Mouse (Mus musculus) megakaryocyte, embryonic 14.5 days (primary cell): ENCODE results near the gene Gm21317. TPM values are rescaled to one million over a fixed set of nuclear protein-coding genes. Genes with fewer than 3 reads are reported as not detected.
"Not testable (repeated sequence)": the region's sequence is repeated elsewhere in the genome, so short reads cannot be mapped to it uniquely, and the experiment has no call there.

Experiments used
- H3K27me3 ChIP-seq: replicated peaks from 2 replicates; pipeline ENCODE3; 2012; ENCODE audit warnings: inconsistent platforms
- H3K36me3 ChIP-seq: replicated peaks from 2 replicates; pipeline ENCODE3; 2012; ENCODE audit warnings: low read length, inconsistent platforms, mixed read lengths
- H3K4me1 ChIP-seq: 2 replicates; pipeline ENCODE4 v1.6.1; 2012; ENCODE audit warnings: inconsistent platforms
- H3K4me3 ChIP-seq: replicated peaks from 2 replicates; pipeline ENCODE3; 2012; ENCODE audit warnings: moderate library complexity, mild to moderate bottlenecking, inconsistent platforms
- H3K9me3 ChIP-seq: 2 replicates; pipeline ENCODE4 v1.6.1; 2012; ENCODE audit warnings: inconsistent platforms
- polyA plus RNA-seq: library from polyadenylated mRNA; stranded (reverse); fragments of >175 nt; gene quantifications from 2 replicates; pipeline ENCODE4 v1.2.3, GENCODE M21; 2012; ENCODE audit warnings: low replicate concordance; ENCODE audit not compliant: insufficient read depth

Gene Gm21317
- not detected in 2 replicates for polyA plus RNA-seq

DNA sequence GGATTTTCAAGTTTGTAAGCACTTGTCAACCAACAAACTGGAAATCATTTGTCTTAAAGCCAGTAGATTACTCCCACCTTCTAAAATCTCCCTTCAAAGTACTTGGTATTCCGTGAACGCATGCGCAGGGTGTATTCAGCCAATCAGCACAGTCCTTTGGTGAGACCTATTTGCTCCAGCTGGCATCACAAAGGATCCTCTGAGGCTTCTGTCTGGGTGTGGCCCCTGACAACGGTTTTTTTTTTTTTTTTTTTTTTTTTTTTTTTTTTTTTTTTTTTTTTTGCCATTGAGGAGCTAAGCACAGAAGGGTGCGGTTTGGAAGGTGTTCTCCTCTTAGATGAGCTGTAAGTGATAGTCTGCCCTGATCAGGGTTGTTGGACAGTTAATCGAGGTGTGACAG is at the start of gene Gm21317:
Gene Gm21317 (plus strand): TSS at position 301 of the 400 bp plus-strand sequence.
- not testable (repeated sequence) for H3K36me3 ChIP-seq, H3K4me3 ChIP-seq, H3K9me3 ChIP-seq, H3K27me3 ChIP-seq, H3K4me1 ChIP-seq
